Mouse (Mus musculus) limb, embryonic 14.5 days (tissue): Measurements from ENCODE around the gene Slc6a9. TPM values are rescaled to one million over a fixed set of nuclear protein-coding genes. Genes with fewer than 3 reads are reported as not detected.

ENCODE experiments used
- ATAC-seq: fragments of 200-750 bp; cut with Nextera tagmentation; 2 replicates; pipeline ENCODE4 v1.8.0; 2017; ENCODE audit warnings: low read depth, moderate number of reproducible peaks, moderate TSS enrichment; ENCODE audit not compliant: low FRiP score
- DNase-seq: peaks from one replicate; pipeline ENCODE4 v3.0.0-alpha.2; 2015; ENCODE audit warnings: low spot score
- H3K27ac ChIP-seq: fragments of 300-500 bp; sonication (generic); replicated peaks from 2 replicates; pipeline ENCODE4 v1.5.1; 2014; ENCODE audit warnings: low read depth, mild to moderate bottlenecking, low read length, moderate library complexity, mixed read lengths
- H3K27me3 ChIP-seq: fragments of 300-500 bp; sonication (generic); 2 replicates; pipeline ENCODE4 v1.6.1; 2014; ENCODE audit warnings: low read length, mixed read lengths; ENCODE audit not compliant: control insufficient read depth, insufficient read depth
- H3K36me3 ChIP-seq: fragments of 300-500 bp; sonication (generic); 2 replicates; pipeline ENCODE4 v1.6.1; 2014; ENCODE audit warnings: mild to moderate bottlenecking, low read length, moderate library complexity, mixed read lengths; ENCODE audit not compliant: control insufficient read depth, insufficient read depth
- H3K4me1 ChIP-seq: fragments of 300-500 bp; sonication (generic); 2 replicates; pipeline ENCODE4 v1.6.1; 2014; ENCODE audit warnings: antibody characterized with exemption, low read length, mixed read lengths; ENCODE audit not compliant: control insufficient read depth, insufficient read depth
- H3K4me2 ChIP-seq: fragments of 300-500 bp; sonication (generic); replicated peaks from 2 replicates; pipeline ENCODE4 v1.6.1; 2014; ENCODE audit warnings: low read depth, mild to moderate bottlenecking, low read length, moderate library complexity; ENCODE audit not compliant: severe bottlenecking
- H3K4me3 ChIP-seq: fragments of 300-500 bp; sonication (generic); replicated peaks from 2 replicates; pipeline ENCODE4 v1.5.1; 2014; ENCODE audit warnings: low read length
- H3K9ac ChIP-seq: fragments of 300-500 bp; sonication (generic); 2 replicates; pipeline ENCODE4 v1.6.1; 2014; ENCODE audit warnings: mild to moderate bottlenecking, low read depth, low read length, moderate library complexity; ENCODE audit not compliant: severe bottlenecking
- H3K9me3 ChIP-seq: fragments of 300-500 bp; sonication (generic); 2 replicates; pipeline ENCODE4 v1.6.1; 2016; ENCODE audit warnings: low read length; ENCODE audit not compliant: control insufficient read depth
- POLR2A ChIP-seq: fragments of 200-500 bp; IDR thresholded peaks from 2 replicates; pipeline ENCODE4 v1.8.0; 2012; ENCODE audit warnings: inconsistent platforms, mild to moderate bottlenecking, moderate library complexity, borderline replicate concordance; ENCODE audit not compliant: insufficient read depth, insufficient read length; ENCODE audit errors: extremely low read depth
- WGBS: fragments of 180-500 bp; shearing (Covaris S2); extraction: QIAGEN DNeasy Blood & Tissue Kit; methylation state at CpG from one replicate; pipeline ENCODE4 v1.1.7; 2014; 5-methylcytosine and 5-hydroxymethylcytosine counted together
- polyA plus RNA-seq, 2 experiments: library from polyadenylated mRNA; depleted of rRNA in 1 of 2; stranded (reverse) in 1 of 2; unstranded in 1 of 2; fragments of >200 nt; fragmentation: Nextera tagmentation in 1 of 2; extraction: Ambion mirVana in 1 of 2; gene quantifications; 2 replicates each; pipeline versions ENCODE4 v1.2.1 to v1.2.3; 2012 to 2014

The Slc6a9 gene
- polyA plus RNA-seq, 2 experiments = 9.7 to 30.1 TPM

DNA sequence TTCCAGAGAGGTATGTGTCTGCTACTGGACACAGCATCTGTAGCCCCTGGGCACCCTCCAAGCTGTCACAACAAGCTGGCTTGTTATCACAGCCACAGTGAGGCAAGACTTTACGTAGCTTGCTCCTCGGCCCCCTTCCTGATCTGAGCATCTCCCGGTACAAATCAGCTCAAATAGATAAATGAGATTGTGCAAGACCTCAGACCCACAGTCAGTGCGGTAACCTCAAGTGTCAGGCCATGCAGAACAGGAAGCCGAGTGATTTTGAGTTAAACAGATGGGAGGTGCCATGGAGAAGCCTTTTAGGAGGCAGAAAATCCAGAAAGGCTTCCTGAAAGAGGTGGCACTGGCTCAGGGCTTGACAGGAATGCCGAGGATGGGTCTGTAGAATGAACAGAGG lies 32.7 kb downstream of the Slc6a9 start:
- no peaks in the 10 kb centered on the region for H3K27me3 ChIP-seq
- WGBS = 76% methylated on average over 6 of the region's 6 CpGs
- H3K27ac ChIP-seq = no peak overlapping the region
- peaks cover 12% of the 10 kb centered on the region; the same call in 1 of the 2 replicates for H3K4me1 ChIP-seq
- no peak for DNase-seq
- no peak for TF ChIP-seq POLR2A
- H3K4me2 ChIP-seq = no peak overlapping the region
- H3K9ac ChIP-seq = no peak overlapping the region
- no peaks in the 10 kb centered on the region for H3K9me3 ChIP-seq
- no peak overlapping the region for H3K4me3 ChIP-seq
- ATAC-seq = no peak
- H3K36me3 ChIP-seq = 0 out of 2 replicates have a peak, but pooled peaks cover 4% of the 10 kb centered on the region

DNA sequence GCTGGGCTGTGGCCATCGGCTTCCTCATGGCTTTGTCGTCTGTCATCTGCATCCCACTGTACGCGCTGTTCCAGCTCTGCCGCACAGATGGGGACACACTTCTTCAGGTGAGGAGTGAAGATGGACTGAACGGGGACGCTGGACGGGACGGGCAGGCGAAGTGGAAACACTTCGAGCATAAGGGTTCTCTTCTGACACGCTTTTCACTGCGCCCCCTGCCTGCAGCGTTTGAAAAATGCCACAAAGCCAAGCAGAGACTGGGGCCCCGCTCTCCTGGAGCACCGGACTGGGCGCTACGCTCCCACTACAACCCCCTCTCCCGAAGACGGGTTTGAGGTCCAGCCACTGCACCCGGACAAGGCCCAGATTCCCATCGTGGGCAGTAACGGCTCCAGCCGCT lies 33.5 kb downstream of the Slc6a9 start:
- H3K4me2 ChIP-seq = peak overlapping the region; percentile 13; the same call in 1 of the 2 replicates
- 0 out of 2 replicates have a peak, but pooled peaks cover 4% of the 10 kb centered on the region for H3K36me3 ChIP-seq
- peak overlapping the region; percentile 32; the same call in 1 of the 2 replicates for H3K9ac ChIP-seq
- no peak overlapping the region for H3K27ac ChIP-seq
- TF ChIP-seq POLR2A = no peak
- WGBS = 26% methylated on average over 22 of the region's 24 CpGs
- no peaks in the 10 kb centered on the region for H3K9me3 ChIP-seq
- peak; percentile 40 for DNase-seq
- no peak overlapping the region for H3K4me3 ChIP-seq
- no peaks in the 10 kb centered on the region for H3K27me3 ChIP-seq
- 0 out of 2 replicates have a peak, but pooled peaks have one; percentile 13 for ATAC-seq
- H3K4me1 ChIP-seq = peaks cover 15% of the 10 kb centered on the region; the same call in 1 of the 2 replicates

- Histone ChIP-seq H3K27me3 (no peaks in the 10 kb centered on the region), H3K4me1 (peaks cover 15% of the 10 kb centered on the region; the same call in 1 of the 2 replicates), H3K4me2 (no peak overlapping the region), H3K36me3 (peaks cover 8% of the 10 kb centered on the region), H3K9ac (no peak overlapping the region), H3K27ac (no peak overlapping the region), H3K4me3 (no peak overlapping the region), H3K9me3 (no peaks in the 10 kb centered on the region)
- ATAC-seq (peak; percentile 18; the same call in 1 of the 2 replicates), DNase-seq (no peak)
- no peak for TF ChIP-seq POLR2A
- WGBS = 55% methylated on average over 9 of the region's 9 CpGs
Observed at GRCm38 (mm10) chr4:117869317-117869716, 35.0 kb downstream of the Slc6a9 start.

DNA sequence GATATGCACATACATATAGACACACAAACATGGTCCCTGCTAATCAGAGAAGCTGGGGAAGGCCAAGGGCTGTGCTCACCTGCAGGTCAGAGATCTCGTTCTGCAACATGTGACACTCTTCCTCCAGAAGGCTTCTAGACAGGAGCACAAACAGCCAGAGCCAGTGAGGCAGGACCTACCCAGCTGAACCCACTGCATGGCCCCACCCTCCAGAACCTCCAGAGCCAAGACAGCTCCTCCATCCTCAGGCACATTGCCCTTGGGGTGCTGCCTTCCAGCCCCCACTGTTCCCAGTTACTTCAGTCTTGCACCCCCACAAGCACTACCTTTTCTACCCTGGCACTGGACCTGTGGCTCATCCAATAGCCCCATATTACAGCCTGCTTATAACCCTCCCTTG lies 36.1 kb downstream of the Slc6a9 start:
- no peaks in the 10 kb centered on the region for H3K9me3 ChIP-seq
- H3K36me3 ChIP-seq = peaks cover 10% of the 10 kb centered on the region
- ATAC-seq = no peak
- H3K4me3 ChIP-seq = no peak overlapping the region
- no peak overlapping the region for H3K9ac ChIP-seq
- H3K4me1 ChIP-seq = peaks cover 15% of the 10 kb centered on the region; the same call in 1 of the 2 replicates
- TF ChIP-seq POLR2A = no peak
- DNase-seq = no peak
- WGBS = 50% methylated on average over 1 of the region's 1 CpGs
- no peak overlapping the region for H3K27ac ChIP-seq
- no peaks in the 10 kb centered on the region for H3K27me3 ChIP-seq
- H3K4me2 ChIP-seq = no peak overlapping the region

DNA sequence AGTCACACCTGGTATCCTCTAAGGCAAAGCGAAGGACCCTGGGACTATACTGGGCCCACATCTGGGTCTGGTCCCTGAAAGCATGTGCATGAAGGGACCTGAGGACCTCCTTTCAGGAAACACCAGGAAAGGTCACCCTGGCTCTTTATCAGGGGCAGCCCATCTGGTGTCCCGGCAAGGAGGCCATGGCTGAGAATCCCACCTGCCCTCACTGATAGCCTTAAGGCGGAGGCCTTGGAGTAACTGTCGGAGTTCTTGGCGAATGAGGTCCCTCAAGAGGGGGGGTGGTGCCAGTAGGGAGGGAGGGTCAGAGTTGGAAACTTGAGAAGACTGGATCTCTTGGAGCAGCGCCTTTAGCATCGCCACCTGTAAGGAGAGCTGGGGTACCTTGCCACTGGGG lies 37.5 kb downstream of the Slc6a9 start:
- WGBS = 42% methylated on average over 7 of the region's 7 CpGs
- H3K9me3 ChIP-seq = no peaks in the 10 kb centered on the region
- no peak overlapping the region for H3K4me3 ChIP-seq
- H3K4me1 ChIP-seq = peaks cover 8% of the 10 kb centered on the region; the same call in 1 of the 2 replicates
- H3K36me3 ChIP-seq = peaks cover 16% of the 10 kb centered on the region
- H3K4me2 ChIP-seq = no peak overlapping the region
- no peak overlapping the region for H3K9ac ChIP-seq
- ATAC-seq = no peak
- H3K27me3 ChIP-seq = no peaks in the 10 kb centered on the region
- no peak overlapping the region for H3K27ac ChIP-seq
- DNase-seq = no peak
- TF ChIP-seq POLR2A = no peak

DNA sequence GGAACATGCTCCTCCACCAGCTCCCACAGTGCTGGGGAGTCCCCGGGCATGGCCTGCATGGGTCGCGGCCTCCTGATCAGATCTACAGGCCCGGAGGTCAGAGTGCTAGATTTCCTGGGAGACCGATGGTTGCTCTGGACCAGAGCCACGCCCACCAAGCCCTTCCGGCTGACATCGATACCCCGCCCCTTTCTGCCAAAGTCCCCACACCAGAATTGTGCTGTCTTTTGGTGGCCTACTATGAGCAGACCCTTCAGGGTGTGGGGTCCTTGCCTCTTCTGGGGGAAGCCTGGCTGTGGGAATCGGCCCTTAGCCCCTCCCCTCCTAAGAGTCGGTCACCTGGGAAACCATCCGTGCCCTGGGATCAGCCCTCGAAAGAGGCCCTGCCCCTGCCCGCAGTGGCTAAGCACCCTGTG lies 38.2 kb downstream of the Slc6a9 start, which contains the start of gene Ccdc24:
Ccdc24 (minus strand) TSS at position 87 of the 416 bp plus-strand sequence.
- Histone ChIP-seq H3K4me2 (peak within 1 kb of the TSS; percentile 40), H3K4me3 (0 out of 2 replicates have a peak within 1 kb of the TSS, but pooled peaks have one; percentile 5), H3K36me3 (peaks cover 23% of the 10 kb centered on the region), H3K9me3 (no peaks in the 10 kb centered on the region), H3K27me3 (no peaks in the 10 kb centered on the region), H3K27ac (no peak within 1 kb of the TSS), H3K4me1 (peaks cover 8% of the 10 kb centered on the region; the same call in 1 of the 2 replicates), H3K9ac (peak within 1 kb of the TSS; percentile 41)
- no peak for TF ChIP-seq POLR2A
- DNase-seq (no peak), ATAC-seq (no peak)
- WGBS = 12% methylated on average over 13 of the region's 14 CpGs
